In the genomic region with DNA sequence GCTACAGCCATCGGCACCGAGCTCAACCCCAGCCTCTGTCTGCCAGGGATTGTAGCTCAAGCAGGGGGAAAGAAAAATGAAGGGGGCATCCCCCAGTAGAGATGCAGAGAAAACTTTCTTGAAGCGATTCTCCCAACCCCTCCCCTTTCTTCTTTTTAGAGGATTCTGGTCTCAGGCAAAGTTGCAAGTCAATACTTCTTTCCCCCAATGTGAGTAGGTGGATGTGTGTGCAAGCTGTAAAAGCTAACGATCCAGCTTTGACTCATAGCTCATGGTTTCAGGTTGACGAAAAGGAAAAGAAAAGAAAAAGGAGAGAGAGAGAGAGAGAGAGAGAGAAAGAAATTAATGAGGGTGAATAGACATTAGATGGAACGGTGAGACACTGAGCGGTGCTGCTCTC, we compare ENCODE assay signal across 16 mouse cellular contexts. TPM values are rescaled to one million over a fixed set of nuclear protein-coding genes. Genes with fewer than 3 reads are reported as not detected.
DNase-seq lines count a peak whose midpoint lies in the region; ATAC-seq and TF ChIP-seq lines count a peak whose summit lies in the region.
"Had no signal": no experiment of that assay in that cellular context is flagged by ENCODE, and none has a peak within 500 bp of the region (broad histone marks: within the 10 kb centered on the region; RNA-seq: fewer than 3 reads in every experiment).

No protein-coding gene starts in this region.

- H3K9me3 ChIP-seq in hindbrain, embryonic 13.5 days = no peaks in the 10 kb centered on the region
- H3K9me3 ChIP-seq in hindbrain, embryonic 10.5 days = no peaks in the 10 kb centered on the region
- no peaks in the 10 kb centered on the region for H3K9me3 ChIP-seq in embryonic facial prominence, embryonic 13.5 days
- no peaks in the 10 kb centered on the region for H3K9me3 ChIP-seq in limb, embryonic 10.5 days (replicated peaks)
- no peaks in the 10 kb centered on the region for H3K9me3 ChIP-seq in midbrain, embryonic 16.5 days (replicated peaks; ENCODE audit: control insufficient read depth, low read length, poor library complexity, severe bottlenecking)
- no peaks in the 10 kb centered on the region for H3K9me3 ChIP-seq in stomach, postnatal 0 days (ENCODE audit: control insufficient read depth, low read length)

- no peak overlapping the region for H3K27ac ChIP-seq in hindbrain, embryonic 13.5 days
- no peak overlapping the region for H3K27ac ChIP-seq in hindbrain, embryonic 10.5 days
- H3K27ac ChIP-seq in embryonic facial prominence, embryonic 13.5 days = peak overlapping the region; percentile 73; the same call in 1 of the 2 replicates
- peak overlapping the region; percentile 22; the same call in 1 of the 2 replicates for H3K27ac ChIP-seq in limb, embryonic 10.5 days
- peak overlapping the region; percentile 84 for H3K27ac ChIP-seq in midbrain, embryonic 16.5 days (ENCODE audit: low read length)
- H3K27ac ChIP-seq in stomach, postnatal 0 days (replicated peaks) = no peak overlapping the region
- H3K27ac ChIP-seq in cerebellum, adult 2 months (ENCODE audit: insufficient read depth, low read length) = no peak overlapping the region
- H3K27ac ChIP-seq: heart, adult 2 months; liver, embryonic 14.5 days; macrophage had no signal

- H3K36me3 ChIP-seq in hindbrain, embryonic 13.5 days = no peaks in the 10 kb centered on the region
- H3K36me3 ChIP-seq in hindbrain, embryonic 10.5 days = peaks cover 8% of the 10 kb centered on the region; the same call in 1 of the 2 replicates
- peaks cover 2% of the 10 kb centered on the region for H3K36me3 ChIP-seq in embryonic facial prominence, embryonic 13.5 days
- peaks cover 35% of the 10 kb centered on the region for H3K36me3 ChIP-seq in limb, embryonic 10.5 days
- no peaks in the 10 kb centered on the region for H3K36me3 ChIP-seq in midbrain, embryonic 16.5 days (ENCODE audit: control insufficient read depth, insufficient read depth, low read length)
- no peaks in the 10 kb centered on the region for H3K36me3 ChIP-seq in stomach, postnatal 0 days (ENCODE audit: control insufficient read depth, insufficient read depth, low read length)

- no peak for DNase-seq in hindbrain, embryonic 10.5 days (ENCODE audit: low spot score)
- no peak for DNase-seq in limb, embryonic 10.5 days (ENCODE audit: low spot score)
- DNase-seq in stomach, postnatal 0 days (ENCODE audit: low spot score) = no peak
- DNase-seq in urinary bladder, postnatal 14 days (ENCODE audit: low spot score) = no peak
- DNase-seq in cerebellum, adult 2 months = no peak
- DNase-seq: adrenal gland, postnatal 14 days; cerebellum, adult 11 months; heart, adult 2 months; kidney, postnatal 14 days; right cerebral cortex, postnatal 25 days had no signal

- peaks cover 64% of the 10 kb centered on the region for H3K27me3 ChIP-seq in hindbrain, embryonic 13.5 days
- no peaks in the 10 kb centered on the region for H3K27me3 ChIP-seq in hindbrain, embryonic 10.5 days (ENCODE audit: insufficient read depth, poor library complexity, severe bottlenecking)
- no peaks in the 10 kb centered on the region for H3K27me3 ChIP-seq in embryonic facial prominence, embryonic 13.5 days
- H3K27me3 ChIP-seq in limb, embryonic 10.5 days (ENCODE audit: low read depth, poor library complexity, severe bottlenecking) = peaks cover 9% of the 10 kb centered on the region; the same call in 1 of the 2 replicates
- no peaks in the 10 kb centered on the region for H3K27me3 ChIP-seq in midbrain, embryonic 16.5 days (ENCODE audit: control insufficient read depth, insufficient read depth, low read depth, low read length)
- no peaks in the 10 kb centered on the region for H3K27me3 ChIP-seq in stomach, postnatal 0 days (ENCODE audit: control insufficient read depth, insufficient read depth, low read length)
- H3K27me3 ChIP-seq in cerebellum, adult 2 months (ENCODE audit: control insufficient read depth, insufficient read depth, low read length) = no peaks in the 10 kb centered on the region; the same call in 1 of the 2 replicates
- H3K27me3 ChIP-seq: Patski had no signal

- no peak overlapping the region for H3K4me3 ChIP-seq in hindbrain, embryonic 13.5 days
- H3K4me3 ChIP-seq in hindbrain, embryonic 10.5 days = no peak overlapping the region
- H3K4me3 ChIP-seq in embryonic facial prominence, embryonic 13.5 days = peak overlapping the region; percentile 28; the same call in 1 of the 2 replicates
- H3K4me3 ChIP-seq in limb, embryonic 10.5 days = no peak overlapping the region
- H3K4me3 ChIP-seq in midbrain, embryonic 16.5 days (ENCODE audit: low read depth, low read length) = peak overlapping the region; percentile 0; the same call in 1 of the 2 replicates
- no peak overlapping the region for H3K4me3 ChIP-seq in stomach, postnatal 0 days (ENCODE audit: low read depth, low read length)
- H3K4me3 ChIP-seq in cerebellum, adult 2 months (replicated peaks; ENCODE audit: insufficient read depth, low read depth, low read length) = no peak overlapping the region
- H3K4me3 ChIP-seq: heart, adult 2 months had no signal

- 24% methylated on average over 7 of the region's 7 CpGs for WGBS in hindbrain, embryonic 13.5 days
- WGBS in hindbrain, embryonic 10.5 days = 51% methylated on average over 7 of the region's 7 CpGs
- WGBS in embryonic facial prominence, embryonic 13.5 days = 23% methylated on average over 7 of the region's 7 CpGs
- whole genome bisulfite sequencing in limb, embryonic 10.5 days = 35% methylated on average over 7 of the region's 7 CpGs
- 32% methylated on average over 7 of the region's 7 CpGs for WGBS in midbrain, embryonic 16.5 days
- WGBS in stomach, postnatal 0 days = 53% methylated on average over 7 of the region's 7 CpGs
- 60% methylated on average over 7 of the region's 7 CpGs for WGBS in cerebellum, adult 2 months

- TF ChIP-seq POLR2A in cerebellum, adult 2 months (IDR thresholded peaks at IDR 0.05; ENCODE audit: borderline replicate concordance, insufficient read depth, low read length) = no peak

- TF ChIP-seq CTCF in stomach, postnatal 0 days (IDR thresholded peaks at IDR 0.05; ENCODE audit: low read depth) = no peak
- TF ChIP-seq CTCF in cerebellum, adult 2 months (IDR thresholded peaks at IDR 0.05; ENCODE audit: borderline replicate concordance, insufficient read depth, low read depth, low read length) = no peak

- H3K4me1 ChIP-seq in hindbrain, embryonic 13.5 days (replicated peaks) = peaks cover 55% of the 10 kb centered on the region
- H3K4me1 ChIP-seq in hindbrain, embryonic 10.5 days (replicated peaks) = peaks cover 88% of the 10 kb centered on the region
- peaks cover 87% of the 10 kb centered on the region for H3K4me1 ChIP-seq in embryonic facial prominence, embryonic 13.5 days
- peaks cover 87% of the 10 kb centered on the region for H3K4me1 ChIP-seq in limb, embryonic 10.5 days
- peaks cover 42% of the 10 kb centered on the region for H3K4me1 ChIP-seq in midbrain, embryonic 16.5 days (ENCODE audit: control insufficient read depth, insufficient read depth, low read length)
- peaks cover 9% of the 10 kb centered on the region for H3K4me1 ChIP-seq in stomach, postnatal 0 days (replicated peaks; ENCODE audit: control insufficient read depth, insufficient read depth)
- H3K4me1 ChIP-seq in cerebellum, adult 2 months (ENCODE audit: control insufficient read depth, insufficient read depth, low read length) = no peaks in the 10 kb centered on the region

- peak overlapping the region; percentile 33 for H3K4me2 ChIP-seq in hindbrain, embryonic 13.5 days
- peak overlapping the region; percentile 91 for H3K4me2 ChIP-seq in embryonic facial prominence, embryonic 13.5 days
- peak overlapping the region; percentile 59 for H3K4me2 ChIP-seq in midbrain, embryonic 16.5 days (ENCODE audit: low read length)
- no peak overlapping the region for H3K4me2 ChIP-seq in stomach, postnatal 0 days (replicated peaks; ENCODE audit: low read depth)

- no peak for ATAC-seq in hindbrain, embryonic 13.5 days (ENCODE audit: low FRiP score)
- no peak for ATAC-seq in embryonic facial prominence, embryonic 13.5 days (ENCODE audit: insufficient number of reproducible peaks, insufficient read depth, low FRiP score, low TSS enrichment, low read depth)
- ATAC-seq in midbrain, embryonic 16.5 days = no peak
- no peak for ATAC-seq in stomach, postnatal 0 days (ENCODE audit: low FRiP score, low TSS enrichment)

- TF ChIP-seq EP300 in stomach, postnatal 0 days (optimal IDR thresholded peaks at IDR 0.05) = no peak

- H3K9ac ChIP-seq in hindbrain, embryonic 13.5 days = no peak overlapping the region
- no peak overlapping the region for H3K9ac ChIP-seq in embryonic facial prominence, embryonic 13.5 days
- H3K9ac ChIP-seq in midbrain, embryonic 16.5 days (ENCODE audit: low read depth, low read length) = peak overlapping the region; percentile 51
- H3K9ac ChIP-seq in stomach, postnatal 0 days (ENCODE audit: low read length) = no peak overlapping the region
- H3K9ac ChIP-seq: liver, embryonic 14.5 days had no signal

RNA-seq across cellular contexts. Expression of a gene that starts 8.8 kb away (rescaled TPM):
- polyA plus RNA-seq in hindbrain, embryonic 13.5 days (2015; fragmentation: Nextera tagmentation; extraction: Ambion mirVana) = 29.6 and 36.3 TPM in 2 replicates
- 58.6 and 61.0 TPM in 2 replicates for polyA plus RNA-seq in hindbrain, embryonic 10.5 days (2016; fragmentation: Nextera tagmentation; extraction: Ambion mirVana)
- polyA plus RNA-seq in embryonic facial prominence, embryonic 13.5 days (2015; fragmentation: Nextera tagmentation; extraction: Ambion mirVana) = 142 and 157 TPM in 2 replicates
- 96.4 and 166 TPM in 2 replicates for polyA plus RNA-seq in limb, embryonic 10.5 days (2016; fragmentation: Nextera tagmentation; extraction: Ambion mirVana)
- polyA plus RNA-seq in midbrain, embryonic 16.5 days (2015; fragmentation: Nextera tagmentation; extraction: Ambion mirVana) = 824 and 1,080 TPM in 2 replicates
- 40.6 and 41.7 TPM in 2 replicates for polyA plus RNA-seq in stomach, postnatal 0 days (2015; fragmentation: Nextera tagmentation; extraction: Ambion mirVana)
- 17.5 and 23.3 TPM in 2 replicates for polyA plus RNA-seq in cerebellum, adult 2 months (2012; rRNA removed)

Comparison
In these comparisons a context has a peak if more than half of its experiments do, and no peak if none do; other contexts are left out.
1. H3K27ac ChIP-seq: peak in embryonic facial prominence, embryonic 13.5 days (single experiment), limb, embryonic 10.5 days (single experiment) and midbrain, embryonic 16.5 days (single experiment); none in hindbrain, embryonic 13.5 days (single experiment), hindbrain, embryonic 10.5 days (single experiment), stomach, postnatal 0 days (single experiment) and cerebellum, adult 2 months (single experiment).
2. H3K4me3 ChIP-seq: peak in embryonic facial prominence, embryonic 13.5 days (single experiment) and midbrain, embryonic 16.5 days (single experiment); none in hindbrain, embryonic 13.5 days (single experiment), hindbrain, embryonic 10.5 days (single experiment), limb, embryonic 10.5 days (single experiment), stomach, postnatal 0 days (single experiment) and cerebellum, adult 2 months (single experiment).